Mouse (Mus musculus) embryo, embryonic 9.5 days (tissue): ENCODE data around the gene Spsb2.
A peak's percentile ranks its signal among the peaks of the same experiment; 100 is the strongest.

ENCODE experiments used
- DNase-seq: peaks from one replicate; pipeline ENCODE4 v3.0.0-alpha.2; 2017; ENCODE audit errors: extremely low spot score

Gene Spsb2

GRCm38 (mm10) chr6:124808358-124809012 lies at the start of gene Spsb2:
TSS of gene Spsb2 (plus strand) at chr6:124808661.
- peak; percentile 84 for DNase-seq

- DNase-seq, result no peak
Measured at GRCm38 (mm10) chr6:124758849-124759232, 49.6 kb upstream of the Spsb2 start.

GRCm38 (mm10) chr6:124759259-124759658 lies 49.2 kb upstream of the Spsb2 start:
- DNase-seq, result peak; percentile 85

GRCm38 (mm10) chr6:124765951-124766350 lies 42.5 kb upstream of the Spsb2 start:
- DNase-seq, result no peak

- no peak for DNase-seq
Measured at GRCm38 (mm10) chr6:124767536-124767919, 40.9 kb upstream of the Spsb2 start.

- DNase-seq, result no peak
Measured at GRCm38 (mm10) chr6:124767920-124768703, 40.3 kb upstream of the Spsb2 start.

- DNase-seq, result no peak
Measured at GRCm38 (mm10) chr6:124768704-124769044, 39.8 kb upstream of the Spsb2 start.

- peak; percentile 48 for DNase-seq
Measured at GRCm38 (mm10) chr6:124769101-124769765, 39.2 kb upstream of the Spsb2 start, which contains the start of gene Eno2. TSS of gene Eno2 (minus strand) at chr6:124769673.

GRCm38 (mm10) chr6:124770013-124770412 lies 38.4 kb upstream of the Spsb2 start:
- no peak for DNase-seq

GRCm38 (mm10) chr6:124770511-124770910 lies 38.0 kb upstream of the Spsb2 start:
- no peak for DNase-seq

- DNase-seq, result peak; percentile 81
Measured at GRCm38 (mm10) chr6:124779222-124779983, 29.1 kb upstream of the Spsb2 start, which contains the start of gene Lrrc23. TSS of gene Lrrc23 (minus strand) at chr6:124779727.

GRCm38 (mm10) chr6:124779984-124780416 lies 28.5 kb upstream of the Spsb2 start:
- no peak for DNase-seq

GRCm38 (mm10) chr6:124780917-124781316 lies 27.5 kb upstream of the Spsb2 start:
- no peak for DNase-seq

- peak; percentile 60 for DNase-seq
Measured at GRCm38 (mm10) chr6:124782436-124782835, 26.0 kb upstream of the Spsb2 start.

- no peak for DNase-seq
Measured at GRCm38 (mm10) chr6:124786756-124787420, 21.6 kb upstream of the Spsb2 start.

GRCm38 (mm10) chr6:124787722-124788121 lies 20.7 kb upstream of the Spsb2 start:
- DNase-seq, result no peak

- DNase-seq, result no peak
Measured at GRCm38 (mm10) chr6:124789519-124789918, 18.9 kb upstream of the Spsb2 start.

- DNase-seq, result no peak
Measured at GRCm38 (mm10) chr6:124790121-124790520, 18.3 kb upstream of the Spsb2 start.

- DNase-seq, result no peak
Measured at GRCm38 (mm10) chr6:124791911-124792310, 16.6 kb upstream of the Spsb2 start.

GRCm38 (mm10) chr6:124795781-124796180 lies 12.7 kb upstream of the Spsb2 start:
- DNase-seq, result no peak

GRCm38 (mm10) chr6:124796200-124796599 lies 12.3 kb upstream of the Spsb2 start:
- no peak for DNase-seq
